Mouse (Mus musculus) gastrocnemius, adult 2 months (tissue): ENCODE measurements around the gene Tagap1. TPM values are rescaled to one million over a fixed set of nuclear protein-coding genes. Genes with fewer than 3 reads are reported as not detected.
"Not testable (repeated sequence)": the region's sequence is repeated elsewhere in the genome, so short reads cannot be mapped to it uniquely, and the experiment has no call there.

Experiments used
- DNase-seq: peaks from one replicate; pipeline ENCODE4 v3.0.0; 2022
- H3K27ac ChIP-seq: fragments of 200-600 bp; 2 replicates; pipeline ENCODE4 v1.8.1; 2022; ENCODE audit warnings: mild to moderate bottlenecking
- H3K4me3 ChIP-seq: fragments of 200-600 bp; 2 replicates; pipeline ENCODE4 v1.8.1; 2022; ENCODE audit warnings: mild to moderate bottlenecking, moderate library complexity
- intact Hi-C: fragments of 180-260 bp; cut with DNase I; formaldehyde crosslinking; loops from one replicate; pipeline ENCODE4 v1.15.1; 2025
- total RNA-seq, 2 experiments: library from RNA; stranded (reverse); gene quantifications; 2 replicates each; pipeline ENCODE4 v1.2.3; 2021

The Tagap1 gene
- total RNA-seq, 2 experiments from 2014 or later, result 11.7 to 16.2 TPM

GRCm38 (mm10) chr17:6914066-6914465, 46.9 kb downstream of the Tagap1 start:
- intact Hi-C loops, DNase-seq, H3K4me3 ChIP-seq, H3K27ac ChIP-seq: not testable (repeated sequence)

Other genes starting within 250 kb of the Tagap1 start
- 1 to 10 TPM; 1.5 to 1.9 TPM for gene Ezr, start 178.4 kb downstream of the Tagap1 start, total RNA-seq
- gene Rsph3b, start 12.5 kb downstream of the Tagap1 start, total RNA-seq, result 10 to 100 TPM; 20.3 to 26.5 TPM
- 100 to 1,000 TPM; 100 to 123 TPM for gene Rnaset2b, start 9.5 kb upstream of the Tagap1 start, total RNA-seq
- under 1 TPM in 1 of 2 experiments, not detected in 1; 0.59 TPM for gene Gm49721, start 17.7 kb upstream of the Tagap1 start, total RNA-seq
- not detected for gene Gm1604a, start 64.4 kb upstream of the Tagap1 start, total RNA-seq
- 100 to 1,000 TPM in 1 of 2 experiments, 10 to 100 TPM in 1; 86.7 to 120 TPM for gene Rps6ka2, start 209.0 kb upstream of the Tagap1 start, total RNA-seq